Mouse (Mus musculus) MEL (cell line): ENCODE data around the gene Tbc1d2. TPM values are rescaled to one million over a fixed set of nuclear protein-coding genes. Genes with fewer than 3 reads are reported as not detected.

Experiments
- DNase-seq: peaks from one replicate; pipeline ENCODE4 v3.0.0; 2011; ENCODE audit warnings: low read depth, low spot score
- H3K27ac ChIP-seq: 2 replicates; pipeline ENCODE4 v1.5.1; 2012; ENCODE audit warnings: low read depth, mild to moderate bottlenecking, control low read depth, low read length, moderate library complexity; ENCODE audit not compliant: control insufficient read depth
- H3K27me3 ChIP-seq, 2 experiments: fragments of 150-350 bp in 1 of 2; sonication (generic) in 1 of 2; 2 replicates each; pipeline ENCODE4 v1.6.1; 2012; ENCODE audit warnings: low read length in 2 of 2, mild to moderate bottlenecking in 2 of 2, improper control_type of control experiment in 1 of 2, moderate library complexity in 1 of 2; ENCODE audit not compliant: insufficient read depth in 2 of 2, control insufficient read depth in 1 of 2
- H3K36me3 ChIP-seq, 2 experiments: 2 replicates each; pipeline ENCODE4 v1.6.1; 2012 to 2014; ENCODE audit warnings: low read length in 2 of 2, improper control_type of control experiment in 1 of 2, inconsistent platforms in 1 of 2, mild to moderate bottlenecking in 1 of 2; ENCODE audit not compliant: insufficient read depth in 2 of 2, control insufficient read depth in 1 of 2
- H3K4me1 ChIP-seq, 2 experiments: fragments of 150-350 bp in 1 of 2; sonication (generic) in 1 of 2; 2 replicates each; pipeline ENCODE4 v1.6.1; 2012; ENCODE audit warnings: low read length in 2 of 2, improper control_type of control experiment in 1 of 2, mild to moderate bottlenecking in 1 of 2; ENCODE audit not compliant: insufficient read depth in 2 of 2, control insufficient read depth in 1 of 2
- H3K4me3 ChIP-seq, 2 experiments: fragments of 150-350 bp in 1 of 2; sonication (generic) in 1 of 2; 2 replicates each; pipeline ENCODE4 v1.5.1; 2012; ENCODE audit warnings: low read depth in 2 of 2, low read length in 2 of 2, mild to moderate bottlenecking in 2 of 2, moderate library complexity in 2 of 2, control low read depth in 1 of 2, improper control_type of control experiment in 1 of 2; ENCODE audit not compliant: control insufficient read depth in 1 of 2, insufficient read depth in 1 of 2
- H3K79me2 ChIP-seq: 2 replicates; pipeline ENCODE4 v1.6.1; 2012; ENCODE audit warnings: mild to moderate bottlenecking, low read length, moderate library complexity; ENCODE audit not compliant: control insufficient read depth, poor library complexity, insufficient read depth
- H3K9ac ChIP-seq: 2 replicates; pipeline ENCODE4 v1.6.1; 2012; ENCODE audit warnings: low read depth, mild to moderate bottlenecking, control low read depth, low read length, moderate library complexity; ENCODE audit not compliant: control insufficient read depth, poor library complexity, severe bottlenecking
- H3K9me3 ChIP-seq: fragments of 150-350 bp; sonication (generic); replicated peaks from 2 replicates; pipeline ENCODE4 v1.6.1; 2012; ENCODE audit warnings: mild to moderate bottlenecking, low read length, improper control_type of control experiment, moderate library complexity; ENCODE audit not compliant: insufficient read depth
- CHD1 ChIP-seq: IDR thresholded peaks from 2 replicates; pipeline ENCODE4 v1.6.1; 2012; ENCODE audit warnings: low read depth, mild to moderate bottlenecking, inconsistent platforms, low read length, improper control_type of control experiment
- CHD2 ChIP-seq: IDR thresholded peaks from 2 replicates; pipeline ENCODE4 v1.6.1; 2011; ENCODE audit warnings: low read length, improper control_type of control experiment
- ELF1 ChIP-seq: IDR thresholded peaks from 2 replicates; pipeline ENCODE4 v1.6.1; 2014; ENCODE audit warnings: low read depth, mild to moderate bottlenecking, inconsistent platforms, low read length, improper control_type of control experiment, moderate library complexity
- EP300 ChIP-seq, 2 experiments: IDR thresholded peaks; 2 replicates each; pipeline ENCODE4 v1.6.1; 2011; ENCODE audit warnings: improper control_type of control experiment in 2 of 2, low read length in 2 of 2, low read depth in 1 of 2, mild to moderate bottlenecking in 1 of 2
- GABPA ChIP-seq: IDR thresholded peaks from 2 replicates; pipeline ENCODE4 v1.6.1; 2012; ENCODE audit warnings: low read depth, mild to moderate bottlenecking, inconsistent platforms, low read length, improper control_type of control experiment, moderate library complexity
- GATA1 ChIP-seq: IDR thresholded peaks from 2 replicates; pipeline ENCODE4 v1.6.1; 2011; ENCODE audit warnings: low read depth, low read length, improper control_type of control experiment
- HCFC1 ChIP-seq: IDR thresholded peaks from 2 replicates; pipeline ENCODE4 v1.6.1; 2012; ENCODE audit warnings: low read depth, mild to moderate bottlenecking, inconsistent platforms, low read length, improper control_type of control experiment, moderate library complexity
- KAT2A ChIP-seq: conservative IDR thresholded peaks from 2 replicates; pipeline ENCODE4 v1.6.1; 2012; ENCODE audit warnings: low read depth, low read length, improper control_type of control experiment, inconsistent platforms
- MAFK ChIP-seq: IDR thresholded peaks from 2 replicates; pipeline ENCODE4 v1.6.1; 2011; ENCODE audit warnings: low read depth, mild to moderate bottlenecking, low read length, improper control_type of control experiment, borderline replicate concordance
- MXI1 ChIP-seq: IDR thresholded peaks from 2 replicates; pipeline ENCODE4 v1.6.1; 2011; ENCODE audit warnings: mild to moderate bottlenecking, low read depth, low read length, improper control_type of control experiment
- NELFE ChIP-seq: IDR thresholded peaks from 2 replicates; pipeline ENCODE4 v1.6.1; 2011; ENCODE audit warnings: low read depth, low read length, improper control_type of control experiment
- NRF1 ChIP-seq: IDR thresholded peaks from 2 replicates; pipeline ENCODE4 v1.6.1; 2014; ENCODE audit warnings: low read depth, mild to moderate bottlenecking, inconsistent platforms, low read length, improper control_type of control experiment, moderate library complexity; ENCODE audit not compliant: poor library complexity, insufficient read depth, severe bottlenecking
- RAD21 ChIP-seq: IDR thresholded peaks from 2 replicates; pipeline ENCODE4 v1.6.1; 2011; ENCODE audit warnings: mild to moderate bottlenecking, low read depth, low read length, improper control_type of control experiment
- RCOR1 ChIP-seq: IDR thresholded peaks from 2 replicates; pipeline ENCODE4 v1.6.1; 2012; ENCODE audit warnings: low read depth, mild to moderate bottlenecking, inconsistent platforms, low read length, improper control_type of control experiment
- SMC3 ChIP-seq: IDR thresholded peaks from 2 replicates; pipeline ENCODE4 v1.6.1; 2011; ENCODE audit warnings: low read depth, low read length, improper control_type of control experiment
- TAL1 ChIP-seq: IDR thresholded peaks from 2 replicates; pipeline ENCODE4 v1.6.1; 2012; ENCODE audit warnings: mild to moderate bottlenecking, inconsistent platforms, low read length, moderate library complexity, mixed read lengths
- TBP ChIP-seq: IDR thresholded peaks from 2 replicates; pipeline ENCODE4 v1.8.0; 2011; ENCODE audit warnings: low read depth, low read length, improper control_type of control experiment
- TCF12 ChIP-seq: IDR thresholded peaks from 2 replicates; pipeline ENCODE4 v1.6.1; 2014; ENCODE audit warnings: low read depth, mild to moderate bottlenecking, inconsistent platforms, low read length, improper control_type of control experiment, moderate library complexity
- ZNF384 ChIP-seq: IDR thresholded peaks from 2 replicates; pipeline ENCODE4 v1.6.1; 2012; ENCODE audit warnings: low read depth, mild to moderate bottlenecking, inconsistent platforms, low read length, improper control_type of control experiment
- polyA plus RNA-seq, 2 experiments: library from polyadenylated mRNA; stranded (reverse) in 1 of 2; unstranded in 1 of 2; fragments of >175 nt in 1 of 2; fragments of >200 nt in 1 of 2; gene quantifications; 2 replicates each; pipeline versions ENCODE4 v1.2.1 to v1.2.4; 2012; ENCODE audit warnings: low replicate concordance in 2 of 2, low read depth in 1 of 2; ENCODE audit not compliant: insufficient read length in 2 of 2, insufficient read depth in 1 of 2, missing spikeins in 1 of 2
- total RNA-seq: library from RNA; depleted of rRNA; stranded (reverse); fragments of 300-350 nt; gene quantifications from 2 replicates; pipeline ENCODE4 v1.2.3, GENCODE M21; 2012

The Tbc1d2 gene
- total and polyA plus RNA-seq, 3 experiments, result 0.19 to 0.36 TPM; not detected in 1

- TF ChIP-seq MAFK (peak; percentile 85), KAT2A (no peak; the same call in 1 of the 2 replicates), RCOR1 (no peak; the same call in none of the 2 replicates), SMC3 (no peak; the same call in 1 of the 2 replicates), TCF12 (peak; percentile 40; the same call in 1 of the 2 replicates), ZNF384 (no peak), NRF1 (no peak), NELFE (peak; percentile 40), CHD1 (0 out of 2 replicates have a peak, but pooled peaks have one; percentile 19), MXI1 (no peak; the same call in 1 of the 2 replicates), TBP (peak; percentile 53; the same call in 1 of the 2 replicates), ELF1 (peak; percentile 37)
Measured at GRCm38 (mm10) chr4:46563847-46564246, 86.2 kb downstream of the Tbc1d2 start (continued).

- Histone ChIP-seq H3K9me3 (no peaks in the 10 kb centered on the region), H3K4me3 (no peak overlapping the region), H3K36me3 (peaks cover 0 to 41% of the 10 kb centered on the region in 2 experiments; a peak in 2 of 4 replicates), H3K9ac (no peak overlapping the region), H3K79me2 (no peaks in the 10 kb centered on the region), H3K4me1 (peaks cover 26 to 68% of the 10 kb centered on the region in 2 experiments), H3K27ac (peak overlapping the region; percentile 75; the same call in 1 of the 2 replicates)
- TF ChIP-seq GABPA (no peak), HCFC1 (no peak)
- TF ChIP-seq, all 39 proteins: peak for 0
- DNase-seq, result no peak
- no peaks in the 10 kb centered on the region for H3K27me3 ChIP-seq
Measured at GRCm38 (mm10) chr4:46562841-46563240, 87.2 kb downstream of the Tbc1d2 start.

DNA sequence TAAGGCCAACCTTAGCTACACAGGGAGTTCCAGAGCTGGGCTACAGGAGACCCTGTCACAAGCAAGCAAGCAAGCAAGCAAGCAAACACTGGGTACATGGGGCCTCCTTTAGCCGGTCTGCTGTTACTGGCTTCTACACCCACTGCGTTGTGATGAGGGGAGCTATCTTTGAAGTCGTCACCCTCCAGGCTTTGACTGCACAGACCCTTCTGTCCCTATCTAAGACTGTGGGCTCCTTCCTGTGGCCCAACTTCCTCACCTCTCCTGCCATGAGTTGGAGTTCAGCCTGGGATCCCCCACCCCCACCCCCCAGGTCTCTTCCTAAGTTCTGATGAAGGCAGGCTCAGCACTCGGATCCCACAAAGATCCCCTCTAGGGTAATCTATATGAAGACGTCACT is 88.0 kb downstream of the Tbc1d2 start:
- no peaks in the 10 kb centered on the region for H3K27me3 ChIP-seq
- H3K4me3 ChIP-seq, result no peak overlapping the region
- H3K4me1 ChIP-seq, result peaks cover 26 to 70% of the 10 kb centered on the region in 2 experiments
- H3K9ac ChIP-seq, result no peak overlapping the region
- TF ChIP-seq CHD2, result no peak
- peak; percentile 61 to 62 for TF ChIP-seq EP300 (IDR thresholded peaks at IDR 0.05; ENCODE audit: low read depth in 1 of 2, low read length in 2 of 2)
- TF ChIP-seq MAFK, result no peak
- no peak for TF ChIP-seq KAT2A
- TF ChIP-seq SMC3, result no peak
- peak; percentile 50 for TF ChIP-seq TAL1
- TF ChIP-seq GATA1, result peak; percentile 38; the same call in 1 of the 2 replicates
- no peak for TF ChIP-seq ELF1
- TF ChIP-seq TBP, result no peak
- no peak for TF ChIP-seq RAD21
- peak; percentile 24; the same call in 1 of the 2 replicates for TF ChIP-seq TCF12
- TF ChIP-seq, all 39 proteins: peak for 4
- Histone ChIP-seq H3K36me3 (peaks cover 0 to 41% of the 10 kb centered on the region in 2 experiments; a peak in 2 of 4 replicates), H3K79me2 (no peaks in the 10 kb centered on the region), H3K27ac (peak overlapping the region; percentile 36; the same call in 1 of the 2 replicates), H3K9me3 (no peaks in the 10 kb centered on the region)
- DNase-seq, result peak; percentile 68
